Mouse (Mus musculus): ENCODE measurements around the gene Gm17545.
"Not testable (repeated sequence)": the region's sequence is repeated elsewhere in the genome, so short reads cannot be mapped to it uniquely, and the experiment has no call there.

The Gm17545 gene

GRCm38 (mm10) chr9:22453990-22454389 is at the start of gene Gm17545:
Gm17545 (plus strand) TSS chr9:22454290.
- DNase-seq (ENCODE audit: low spot score): not testable (repeated sequence)

DNA sequence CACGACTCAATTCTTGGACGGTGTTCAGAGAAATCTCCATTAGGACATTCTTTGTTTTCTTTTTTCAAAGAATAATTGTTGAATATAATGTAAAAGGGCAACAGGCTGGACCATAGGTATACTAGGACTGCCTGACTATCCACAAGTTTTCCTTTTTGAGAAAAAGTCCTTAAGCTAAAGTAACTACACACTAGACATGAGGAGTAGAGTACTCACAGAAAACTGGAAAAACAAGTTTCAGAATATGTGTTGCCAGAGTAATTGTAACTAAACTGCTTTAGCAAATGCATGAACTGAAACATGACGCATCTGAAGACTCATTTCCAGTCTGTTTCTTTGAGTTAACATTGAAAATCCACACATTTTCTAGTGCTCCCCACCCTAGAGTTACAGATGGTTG is 48.7 kb upstream of the Gm17545 start:
- no peak for DNase-seq (ENCODE audit: low spot score)

GRCm38 (mm10) chr9:22407633-22408032 is 46.5 kb upstream of the Gm17545 start:
- not testable (repeated sequence) for DNase-seq (ENCODE audit: low spot score)

- DNase-seq (ENCODE audit: low spot score): not testable (repeated sequence)
Measured at GRCm38 (mm10) chr9:22408344-22408743, 45.7 kb upstream of the Gm17545 start.

- DNase-seq (ENCODE audit: low spot score): no peak
Measured at GRCm38 (mm10) chr9:22409501-22409900, 44.6 kb upstream of the Gm17545 start.

DNA sequence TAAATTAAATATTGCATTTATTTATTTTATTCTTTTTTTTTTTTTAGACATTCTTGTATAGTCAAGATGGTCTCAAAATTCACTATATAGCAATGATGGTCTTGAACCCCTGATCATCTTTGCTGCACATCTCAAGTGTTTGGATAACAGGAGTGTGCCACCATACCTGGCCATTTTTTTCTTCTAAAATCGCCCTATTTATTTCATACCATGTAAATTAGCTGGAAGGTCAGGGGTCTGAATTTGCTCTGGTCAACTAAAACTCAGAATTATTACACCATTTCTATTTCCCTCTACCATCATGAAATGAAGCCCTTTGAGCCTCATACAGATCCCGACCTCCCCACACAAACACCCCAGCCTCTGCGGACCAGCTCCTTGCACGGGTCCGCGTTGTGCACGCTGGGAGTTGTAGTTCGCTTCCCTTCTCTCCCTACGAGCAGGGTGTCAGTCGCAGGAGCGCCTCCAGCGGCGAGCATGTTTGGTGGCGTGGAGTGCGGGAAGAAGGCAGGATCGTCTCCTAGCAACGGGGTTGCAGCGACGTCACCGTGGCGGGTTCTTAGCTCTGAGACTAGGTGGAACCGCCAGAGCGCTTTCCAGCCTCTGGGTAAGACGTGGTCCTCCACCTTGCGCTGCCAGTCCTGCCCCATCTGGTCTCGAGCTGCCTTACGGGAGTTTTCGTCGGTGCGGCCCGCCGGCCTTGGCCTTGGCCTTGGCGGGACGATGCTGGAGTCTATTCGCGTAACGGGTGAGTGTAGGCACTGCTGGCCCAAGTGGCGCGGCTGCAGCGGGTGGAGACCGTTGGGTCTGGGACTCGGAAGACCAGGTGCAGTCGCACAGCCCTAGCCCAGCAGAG is 42.9 kb upstream of the Gm17545 start, which contains the start of gene 9530077C05Rik:
9530077C05Rik (plus strand) TSS at position 512 of the 856 bp plus-strand sequence.
- DNase-seq (ENCODE audit: low spot score): peak; percentile 86

DNA sequence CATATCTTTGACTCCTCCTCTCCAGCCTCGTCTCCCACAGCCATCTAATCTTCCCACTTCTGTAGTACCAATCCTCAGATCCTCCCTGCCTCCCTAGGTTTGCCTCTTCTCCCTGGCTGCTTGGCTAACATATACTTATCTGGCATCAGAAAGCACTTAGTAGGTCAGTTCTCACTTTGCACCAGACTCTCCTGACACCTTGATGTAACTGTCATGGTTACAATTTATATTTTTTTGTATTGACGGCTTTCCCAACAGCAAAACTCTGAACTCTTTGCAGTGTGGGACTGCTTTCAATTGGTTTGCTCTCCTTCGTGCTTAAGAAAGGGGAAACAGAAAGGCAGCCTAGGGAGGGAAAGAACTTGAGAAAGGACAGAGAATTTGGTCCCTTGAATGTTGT is 37.9 kb upstream of the Gm17545 start:
- no peak for DNase-seq (ENCODE audit: low spot score)

DNA sequence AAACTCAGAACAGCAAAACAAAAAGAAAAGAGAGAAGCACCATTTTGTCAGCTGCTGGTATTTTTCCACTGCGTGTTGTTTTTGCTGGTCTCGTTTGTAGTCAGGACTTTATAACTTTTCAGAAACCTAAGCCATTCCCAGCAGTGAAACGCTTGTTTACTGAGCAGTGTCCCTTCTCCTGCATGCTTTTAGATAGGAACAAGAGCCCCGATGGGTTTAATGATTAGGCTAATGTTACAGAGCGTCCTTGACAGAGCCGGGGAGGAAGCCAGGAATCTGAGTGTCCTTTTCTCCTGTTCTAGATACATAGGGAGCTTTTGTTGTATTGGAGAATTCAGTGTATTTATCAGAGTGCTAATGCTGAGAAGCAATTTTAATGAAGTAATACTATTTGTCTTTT is 36.5 kb upstream of the Gm17545 start:
- no peak for DNase-seq (ENCODE audit: low spot score)

- DNase-seq (ENCODE audit: low spot score): no peak
Measured at GRCm38 (mm10) chr9:22419877-22420276, 34.2 kb upstream of the Gm17545 start.

DNA sequence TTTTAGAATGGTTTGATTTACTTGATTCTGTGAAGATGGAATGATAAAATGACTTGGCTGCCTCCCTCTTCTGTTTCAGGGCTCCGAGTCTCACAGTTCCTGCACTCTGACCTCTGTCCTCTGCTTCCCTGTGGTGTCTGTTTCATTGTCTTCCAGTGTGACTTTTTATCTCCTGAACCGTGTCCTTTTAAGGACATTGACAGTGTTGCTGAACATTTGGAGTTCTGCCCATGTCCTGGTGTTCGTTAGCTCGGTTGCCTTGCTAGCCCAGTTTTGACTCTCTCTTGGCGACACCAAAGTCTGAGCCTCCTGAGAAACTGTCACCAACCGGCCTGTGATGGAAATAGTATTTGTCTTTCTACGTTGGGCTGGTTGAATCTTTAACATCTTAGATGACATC is 33.6 kb upstream of the Gm17545 start:
- DNase-seq (ENCODE audit: low spot score): no peak

DNA sequence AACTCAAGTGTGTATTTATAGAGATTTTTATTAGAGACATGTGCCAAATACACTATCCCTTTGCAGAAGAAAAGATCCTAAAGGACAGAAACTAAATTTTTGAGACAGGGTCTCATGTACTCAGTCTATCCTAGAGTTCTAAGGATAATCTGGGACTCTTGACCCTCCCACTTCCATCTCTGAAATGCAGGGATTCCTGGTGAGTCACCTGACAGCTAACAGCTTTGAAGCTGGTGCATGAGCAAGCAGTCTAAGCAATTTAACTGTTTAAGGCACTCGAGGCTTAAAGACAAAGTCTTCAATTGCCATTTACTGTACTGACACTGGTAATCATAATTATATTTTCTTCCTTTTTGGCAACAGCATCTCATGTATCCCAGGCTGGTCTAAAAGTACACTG is 31.5 kb upstream of the Gm17545 start:
- DNase-seq (ENCODE audit: low spot score): no peak

- no peak for DNase-seq (ENCODE audit: low spot score)
Measured at GRCm38 (mm10) chr9:22423507-22423906, 30.6 kb upstream of the Gm17545 start.

DNA sequence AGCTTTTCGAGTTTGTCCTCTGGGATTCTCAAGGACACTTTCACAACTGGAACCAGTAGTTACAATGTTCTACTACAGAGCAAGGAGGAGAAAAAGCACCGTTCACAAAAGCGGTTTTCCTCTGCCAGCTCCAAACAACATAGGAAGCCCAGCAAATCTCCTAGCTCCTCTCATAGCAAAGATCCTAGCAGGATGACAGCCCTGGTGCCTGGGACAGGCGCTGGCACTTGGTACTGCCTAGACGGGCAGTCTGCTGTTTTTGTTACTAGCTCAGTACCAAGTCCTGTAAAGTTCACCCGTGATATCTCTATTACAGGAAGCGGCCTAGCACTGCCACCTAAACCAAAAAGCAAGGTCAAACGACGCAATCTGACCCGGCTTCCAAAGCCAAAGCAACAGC is 29.9 kb upstream of the Gm17545 start:
- no peak for DNase-seq (ENCODE audit: low spot score)

DNA sequence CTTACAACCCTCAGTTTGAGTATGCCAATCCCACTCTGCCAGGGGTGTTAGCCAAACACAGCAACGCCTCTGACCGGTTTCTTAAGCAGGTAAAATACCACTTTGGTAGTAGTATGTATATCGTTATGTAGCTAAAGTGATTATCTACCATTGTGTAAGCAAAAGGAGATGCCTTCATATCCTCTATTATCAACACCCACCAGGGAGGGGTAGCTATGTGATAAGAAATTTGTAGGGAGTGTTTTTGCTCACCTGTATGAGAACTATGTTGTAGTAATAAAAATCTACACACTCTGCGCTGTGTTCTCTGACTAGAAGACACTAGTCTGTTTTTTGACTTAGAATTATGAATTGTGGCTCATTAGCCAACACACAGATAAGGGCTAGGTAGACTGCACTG is 29.4 kb upstream of the Gm17545 start:
- no peak for DNase-seq (ENCODE audit: low spot score)

DNA sequence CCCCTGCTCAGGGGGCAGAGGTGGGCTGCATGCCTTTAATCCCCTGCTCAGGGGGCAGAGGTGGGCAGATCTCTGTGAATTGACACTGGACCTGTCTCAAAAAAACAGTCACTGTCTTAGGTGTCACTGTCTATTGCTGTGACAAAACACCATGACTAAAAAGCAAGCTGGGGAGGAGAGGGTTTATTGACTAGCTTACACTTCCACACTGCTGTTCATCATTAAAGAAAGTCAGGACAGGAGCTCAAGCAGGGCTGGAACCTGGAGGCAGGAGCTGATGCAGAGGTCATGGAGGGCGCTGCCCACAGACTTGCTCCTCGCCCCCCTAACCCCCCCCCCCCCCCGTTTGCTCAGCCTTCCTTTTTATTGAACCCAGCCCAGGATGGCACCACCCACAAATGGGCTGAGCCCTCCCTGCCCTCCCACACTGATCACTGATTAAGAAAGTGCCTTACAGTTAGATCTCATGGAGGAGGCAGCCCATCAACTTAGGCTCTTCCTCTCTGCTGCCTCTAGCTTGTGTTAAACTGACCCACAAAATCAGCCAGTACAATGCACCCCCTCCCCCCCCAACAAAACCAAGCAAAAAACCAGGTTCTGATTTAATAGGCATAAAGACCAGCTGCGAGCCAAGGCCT is 25.9 kb upstream of the Gm17545 start:
- DNase-seq (ENCODE audit: low spot score): no peak

- no peak for DNase-seq (ENCODE audit: low spot score)
Measured at GRCm38 (mm10) chr9:22428666-22429410, 25.3 kb upstream of the Gm17545 start.

GRCm38 (mm10) chr9:22429533-22430241 is 24.4 kb upstream of the Gm17545 start:
- peak; percentile 25 for DNase-seq (ENCODE audit: low spot score)

GRCm38 (mm10) chr9:22430315-22430840 is 23.7 kb upstream of the Gm17545 start:
- no peak for DNase-seq (ENCODE audit: low spot score)

- no peak for DNase-seq (ENCODE audit: low spot score)
Measured at GRCm38 (mm10) chr9:22433221-22433620, 20.9 kb upstream of the Gm17545 start.

GRCm38 (mm10) chr9:22434101-22434500 is 20.0 kb upstream of the Gm17545 start:
- DNase-seq (ENCODE audit: low spot score): no peak

GRCm38 (mm10) chr9:22438826-22439225 is 15.3 kb upstream of the Gm17545 start:
- DNase-seq (ENCODE audit: low spot score): no peak

DNA sequence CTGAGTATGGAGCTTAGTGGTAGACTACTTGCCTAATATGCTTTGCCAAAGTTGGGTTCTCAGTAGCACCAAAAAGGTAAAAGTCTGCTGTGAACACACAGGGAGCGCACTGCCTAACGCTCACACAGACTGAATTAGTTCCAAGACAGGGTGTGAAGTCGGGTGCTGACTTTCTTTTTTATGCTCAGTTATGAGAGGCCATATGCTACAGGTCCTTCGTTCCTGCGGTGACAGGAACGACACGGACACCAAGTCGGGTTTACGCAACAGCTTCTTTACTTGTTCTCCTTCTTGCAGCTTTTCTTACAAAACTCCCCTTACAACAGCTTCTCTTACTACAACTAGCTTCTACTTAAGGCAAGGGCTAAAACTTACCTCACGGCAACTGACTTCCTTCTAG is 10.9 kb upstream of the Gm17545 start:
- no peak for DNase-seq (ENCODE audit: low spot score)

Data from spleen, adult 12 weeks (tissue).